Mouse (Mus musculus) ES-Bruce4 (cell line): Measurements from ENCODE around the gene B3gnt8.

Experiments used
- CTCF ChIP-seq: IDR thresholded peaks from one replicate; pipeline ENCODE4 v1.8.1; 2011; ENCODE audit warnings: low read depth, low read length
- EP300 ChIP-seq: IDR thresholded peaks from 2 replicates; pipeline ENCODE4 v1.6.1; 2011; ENCODE audit warnings: low read depth, low read length; ENCODE audit not compliant: insufficient read depth
- POLR2A ChIP-seq: IDR thresholded peaks from one replicate; pipeline ENCODE4 v1.8.1; 2011; ENCODE audit warnings: low read length; ENCODE audit not compliant: insufficient read depth

GRCm38 (mm10) chr7:25670096-25670495 lies 43.6 kb downstream of the B3gnt8 start:
- TF ChIP-seq CTCF (no peak), EP300 (no peak), POLR2A (no peak)
